Mouse (Mus musculus): ENCODE measurements at regions not wholly inside any gene's neighbourhood (a gene's known extent, or its start where the extent isn't known, plus 50 kb on each side); places are given as distances from the start of the nearest gene placed in this dataset.

DNA sequence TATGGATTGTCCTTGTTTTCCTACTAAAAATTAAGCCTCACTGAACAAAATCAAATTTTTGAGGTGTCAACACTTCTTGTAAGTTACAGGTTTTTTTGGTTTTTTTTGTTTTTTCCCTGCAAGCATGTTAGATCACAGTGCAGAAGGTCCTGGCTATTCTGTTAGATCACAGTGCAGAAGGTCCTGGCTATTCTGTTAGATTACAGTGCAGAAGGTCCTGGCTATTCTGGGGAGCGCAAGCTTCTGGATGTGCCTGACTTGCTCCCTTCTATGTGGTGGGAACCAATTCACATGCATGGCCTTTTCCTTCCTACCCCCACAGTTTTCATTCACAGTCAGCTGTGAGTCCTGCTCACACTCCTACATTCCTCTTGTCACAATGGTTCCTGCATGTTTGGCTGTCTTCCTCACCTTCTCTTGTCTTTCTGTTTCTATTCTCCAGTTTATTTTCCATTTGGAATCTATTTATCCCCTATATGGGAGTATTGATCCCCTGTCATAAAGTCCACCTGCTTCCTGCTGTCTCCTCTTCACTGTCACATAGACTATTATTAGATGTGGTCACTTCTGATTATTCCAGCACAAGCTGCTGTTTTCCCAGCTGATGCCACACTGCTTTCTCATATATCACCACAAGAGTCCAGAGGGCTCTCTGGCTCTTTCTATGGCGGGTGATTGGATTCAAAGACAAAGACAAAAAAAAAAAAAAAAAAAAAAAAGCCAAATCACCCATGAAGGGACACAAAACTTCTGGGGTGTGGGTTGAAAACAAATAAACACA lies 866.3 kb upstream of the Gm5150 start:
- WGBS = 76% methylated on average over 2 of the region's 2 CpGs
- Histone ChIP-seq H3K4me1 (no peaks in the 10 kb centered on the region), H3K27ac (no peak overlapping the region)

DNA sequence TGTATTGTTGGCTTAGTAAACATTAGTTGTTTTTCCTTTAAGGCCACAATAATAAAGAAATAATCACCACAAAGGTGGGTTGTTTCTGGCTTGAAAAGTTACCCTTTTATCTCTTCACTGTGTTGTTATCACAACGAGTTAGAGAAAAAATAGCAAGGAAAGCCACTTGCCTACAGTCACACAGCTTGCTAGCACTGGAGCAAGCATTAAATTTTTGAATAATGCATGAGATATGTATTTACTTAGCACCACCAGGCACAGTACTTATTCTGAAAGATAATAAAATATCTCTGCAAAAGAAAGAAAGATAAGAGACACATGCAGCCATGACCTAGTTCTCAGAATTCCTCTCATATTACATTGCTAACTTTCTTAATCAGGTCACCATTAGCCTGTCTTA lies 853.8 kb upstream of the Gm5150 start:
- WGBS = 57% methylated on average over 1 of the region's 1 CpGs
- Histone ChIP-seq H3K27me3 (replicated peaks) (no peaks in the 10 kb centered on the region), H3K27ac (no peak overlapping the region), H3K36me3 (no peaks in the 10 kb centered on the region), H3K4me2 (no peak overlapping the region), H3K4me1 (no peaks in the 10 kb centered on the region), H3K9ac (no peak overlapping the region), H3K9me3 (no peaks in the 10 kb centered on the region), H3K4me3 (replicated peaks) (no peak overlapping the region)
- no peak for ATAC-seq (ENCODE audit: insufficient read depth, low FRiP score, low read depth)

More for the DNA sequence above, 866.3 kb upstream of the Gm5150 start:
- ATAC-seq (ENCODE audit: insufficient read depth, low FRiP score, low read depth) = no peak
- no peaks in the 10 kb centered on the region for H3K27me3 ChIP-seq (replicated peaks)
- H3K36me3 ChIP-seq = no peaks in the 10 kb centered on the region
- H3K9me3 ChIP-seq = no peaks in the 10 kb centered on the region
- no peak overlapping the region for H3K4me3 ChIP-seq (replicated peaks)
- no peak overlapping the region for H3K4me2 ChIP-seq
- H3K9ac ChIP-seq = no peak overlapping the region

DNA sequence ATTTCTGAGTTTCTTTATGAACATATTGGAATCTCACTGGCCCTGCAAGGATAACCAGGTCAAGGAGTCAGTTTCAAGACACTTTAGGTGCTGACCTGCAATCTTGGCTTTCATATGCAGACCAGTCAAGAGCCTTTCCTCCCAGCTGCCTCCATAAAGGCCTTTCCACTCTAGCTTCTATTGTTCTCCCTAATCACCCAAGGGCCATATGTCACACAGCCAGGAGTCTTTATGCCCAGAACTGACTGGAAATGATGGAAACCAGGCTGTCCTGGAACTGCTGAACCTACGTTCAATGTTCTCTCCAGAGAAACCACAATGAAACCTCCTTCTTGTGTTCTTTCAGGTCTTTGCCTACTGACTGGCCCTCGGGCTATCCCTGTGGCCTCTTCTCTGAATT lies 852.7 kb upstream of the Gm5150 start:
- no peaks in the 10 kb centered on the region for H3K4me1 ChIP-seq
- no peaks in the 10 kb centered on the region for H3K36me3 ChIP-seq
- H3K27me3 ChIP-seq (replicated peaks) = no peaks in the 10 kb centered on the region
- no peaks in the 10 kb centered on the region for H3K9me3 ChIP-seq
- no peak for ATAC-seq (ENCODE audit: insufficient read depth, low FRiP score, low read depth)
- H3K9ac ChIP-seq = no peak overlapping the region
- WGBS = 71% methylated on average over 2 of the region's 2 CpGs
- no peak overlapping the region for H3K27ac ChIP-seq
- no peak overlapping the region for H3K4me2 ChIP-seq
- no peak overlapping the region for H3K4me3 ChIP-seq (replicated peaks)

DNA sequence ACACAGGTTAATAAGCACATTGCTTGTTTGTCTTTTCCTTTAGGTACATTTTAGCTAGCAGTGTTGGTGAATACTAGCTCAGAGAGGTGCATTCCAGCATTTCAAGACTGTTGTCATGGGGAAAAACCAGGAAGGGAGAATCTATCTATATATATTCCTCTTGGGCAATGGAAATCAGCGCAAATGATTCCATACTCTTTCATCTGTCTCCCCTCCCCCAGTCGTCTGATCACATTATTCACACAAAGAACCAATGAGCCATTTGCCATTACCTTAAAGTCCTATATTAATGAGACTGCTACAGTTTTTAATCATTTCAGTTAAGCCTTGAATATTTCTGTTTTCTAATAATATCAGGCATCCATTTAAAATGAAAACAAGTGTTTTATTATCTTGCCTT lies 849.0 kb upstream of the Gm5150 start:
- no peaks in the 10 kb centered on the region for H3K4me1 ChIP-seq
- no peaks in the 10 kb centered on the region for H3K9me3 ChIP-seq
- no peaks in the 10 kb centered on the region for H3K36me3 ChIP-seq
- H3K4me3 ChIP-seq (replicated peaks) = no peak overlapping the region
- no peaks in the 10 kb centered on the region for H3K27me3 ChIP-seq (replicated peaks)
- H3K4me2 ChIP-seq = no peak overlapping the region
- H3K27ac ChIP-seq = no peak overlapping the region
- 83% methylated on average over 2 of the region's 2 CpGs for WGBS
- no peak overlapping the region for H3K9ac ChIP-seq
- no peak for ATAC-seq (ENCODE audit: insufficient read depth, low FRiP score, low read depth)

DNA sequence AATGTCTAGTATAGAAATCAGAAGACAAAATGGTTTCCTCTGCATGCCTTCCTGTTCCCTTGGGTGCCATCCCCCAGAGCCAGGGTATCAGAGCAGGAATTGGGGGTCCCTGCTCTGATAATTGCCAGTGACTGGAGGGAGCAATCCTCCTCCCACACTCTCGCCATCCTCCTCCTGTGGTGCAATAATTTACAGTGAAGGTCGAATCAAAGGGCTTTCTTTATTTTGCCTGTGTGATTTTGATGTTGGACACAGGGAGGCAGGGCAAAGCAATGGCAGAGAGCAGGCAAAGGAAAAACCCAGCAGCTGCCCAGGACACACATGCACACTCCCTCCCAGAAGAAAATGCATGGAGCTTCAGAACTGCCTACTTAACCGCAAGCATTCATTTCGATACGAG lies 847.8 kb upstream of the Gm5150 start:
- WGBS = 59% methylated on average over 5 of the region's 5 CpGs
- no peak overlapping the region for H3K4me3 ChIP-seq (replicated peaks)
- H3K27me3 ChIP-seq (replicated peaks) = no peaks in the 10 kb centered on the region
- ATAC-seq (ENCODE audit: insufficient read depth, low FRiP score, low read depth) = no peak
- no peak overlapping the region for H3K27ac ChIP-seq
- no peaks in the 10 kb centered on the region for H3K36me3 ChIP-seq
- H3K4me2 ChIP-seq = no peak overlapping the region
- H3K4me1 ChIP-seq = no peaks in the 10 kb centered on the region
- H3K9me3 ChIP-seq = no peaks in the 10 kb centered on the region
- no peak overlapping the region for H3K9ac ChIP-seq

DNA sequence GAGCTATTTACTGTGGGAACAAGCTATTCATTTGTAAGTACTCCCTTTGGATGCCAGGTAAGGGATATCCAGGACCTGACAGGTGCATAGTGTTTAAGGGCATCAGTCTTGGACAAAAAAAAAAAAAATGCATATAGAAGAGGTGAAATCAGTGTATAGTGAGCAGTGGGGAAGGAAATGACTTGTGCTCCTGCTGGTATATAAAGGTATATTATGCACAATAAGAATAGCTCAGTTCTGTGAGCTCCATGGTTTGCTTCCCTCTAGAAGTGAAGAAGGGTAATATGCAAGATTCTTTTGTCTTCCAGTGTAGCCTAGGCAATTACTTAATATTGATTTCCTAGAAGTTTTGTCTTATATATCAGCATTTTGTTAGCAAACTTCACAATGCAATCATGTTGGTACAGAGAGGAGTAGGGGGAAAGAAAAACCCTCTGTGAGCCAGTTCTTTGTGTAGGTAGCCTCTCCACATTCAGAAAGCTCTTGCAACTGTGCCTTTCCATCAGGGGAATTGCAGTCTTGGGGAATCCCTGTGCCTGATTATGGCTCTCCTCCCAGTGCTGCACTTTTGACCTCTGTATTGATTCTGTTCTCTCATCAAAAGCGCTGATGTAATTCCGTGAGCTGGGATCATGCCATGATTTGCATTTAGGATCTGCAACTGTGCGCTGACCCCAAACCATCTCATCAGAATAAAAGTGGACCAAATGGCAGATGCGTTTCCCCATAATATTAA lies 840.7 kb upstream of the Gm5150 start:
- H3K4me1 ChIP-seq = no peaks in the 10 kb centered on the region
- H3K9me3 ChIP-seq = no peaks in the 10 kb centered on the region
- WGBS = 66% methylated on average over 4 of the region's 4 CpGs
- H3K4me2 ChIP-seq = no peak overlapping the region
- H3K9ac ChIP-seq = no peak overlapping the region
- no peaks in the 10 kb centered on the region for H3K27me3 ChIP-seq (replicated peaks)
- no peak overlapping the region for H3K4me3 ChIP-seq (replicated peaks)
- H3K27ac ChIP-seq = no peak overlapping the region
- H3K36me3 ChIP-seq = no peaks in the 10 kb centered on the region
- no peak for ATAC-seq (ENCODE audit: insufficient read depth, low FRiP score, low read depth)

DNA sequence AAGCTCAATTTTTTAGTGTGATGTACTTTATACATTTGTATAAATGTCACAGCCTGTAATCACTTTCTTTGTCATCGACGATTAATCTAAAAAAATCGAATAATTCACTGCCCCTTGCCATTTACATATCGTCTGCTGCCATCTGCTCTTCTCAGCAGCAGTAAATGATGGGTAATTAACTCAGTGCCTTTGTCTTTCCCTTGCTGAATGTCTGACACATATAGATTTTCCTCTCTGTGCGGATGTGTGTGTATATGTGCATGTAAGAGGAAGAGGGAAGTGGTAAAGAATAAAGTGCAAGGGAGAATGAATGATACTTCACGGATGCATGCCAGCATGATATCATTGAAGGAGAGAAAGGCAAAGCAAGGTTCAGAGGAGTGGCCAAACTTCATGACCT lies 814.3 kb upstream of the Gm5150 start:
- Histone ChIP-seq H3K4me3 (replicated peaks) (no peak overlapping the region), H3K27ac (no peak overlapping the region), H3K9ac (no peak overlapping the region), H3K4me2 (no peak overlapping the region), H3K9me3 (no peaks in the 10 kb centered on the region), H3K4me1 (no peaks in the 10 kb centered on the region), H3K27me3 (replicated peaks) (no peaks in the 10 kb centered on the region), H3K36me3 (no peaks in the 10 kb centered on the region)
- WGBS = 80% methylated on average over 6 of the region's 6 CpGs
- ATAC-seq (ENCODE audit: insufficient read depth, low FRiP score, low read depth) = no peak

DNA sequence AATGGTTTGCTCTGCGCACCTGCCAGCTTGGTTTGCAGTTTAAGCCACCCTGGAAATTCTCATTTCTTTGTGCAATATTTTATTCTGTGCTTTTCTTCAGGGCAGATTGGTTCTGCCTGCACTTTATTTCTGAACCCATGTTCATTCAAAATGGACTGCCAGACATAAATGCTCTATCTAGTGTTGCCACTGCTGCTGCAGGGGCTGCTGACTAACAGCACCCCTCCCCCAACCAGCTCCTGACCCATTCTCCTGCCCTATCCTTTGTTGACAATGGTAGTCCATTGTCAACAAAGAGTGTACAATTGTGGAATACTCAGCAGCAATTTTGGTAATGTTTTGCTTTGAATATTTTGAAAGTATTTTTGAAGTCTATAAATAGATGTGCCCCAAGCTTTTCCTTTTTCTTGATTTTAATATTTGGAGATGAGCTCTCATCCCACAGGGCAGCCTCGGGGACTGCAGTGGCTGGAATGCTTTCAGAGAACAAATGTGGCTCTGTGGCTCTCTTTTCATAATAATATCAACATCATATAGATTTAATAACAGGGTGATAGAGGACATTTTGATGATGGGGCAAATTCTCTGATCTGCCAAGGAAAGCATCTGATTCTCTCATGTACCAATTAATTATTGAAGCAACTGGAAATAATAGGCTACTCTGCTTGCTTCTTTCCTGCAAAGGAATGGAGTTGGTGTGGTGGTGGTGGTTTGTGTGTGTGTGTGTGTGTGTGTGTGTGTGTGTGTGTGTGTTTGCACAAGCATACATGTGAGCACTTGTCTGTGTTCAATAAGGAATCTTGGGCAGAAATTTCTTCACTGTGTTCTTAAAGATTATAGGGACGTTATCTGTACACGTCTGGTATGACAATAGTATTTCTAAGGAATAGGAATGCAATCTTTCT lies 813.2 kb upstream of the Gm5150 start:
- Histone ChIP-seq H3K4me3 (replicated peaks) (no peak overlapping the region), H3K9ac (no peak overlapping the region), H3K9me3 (no peaks in the 10 kb centered on the region), H3K4me2 (no peak overlapping the region), H3K4me1 (no peaks in the 10 kb centered on the region), H3K36me3 (no peaks in the 10 kb centered on the region), H3K27ac (no peak overlapping the region), H3K27me3 (replicated peaks) (no peaks in the 10 kb centered on the region)
- ATAC-seq (ENCODE audit: insufficient read depth, low FRiP score, low read depth) = no peak
- 66% methylated on average over 4 of the region's 4 CpGs for WGBS

DNA sequence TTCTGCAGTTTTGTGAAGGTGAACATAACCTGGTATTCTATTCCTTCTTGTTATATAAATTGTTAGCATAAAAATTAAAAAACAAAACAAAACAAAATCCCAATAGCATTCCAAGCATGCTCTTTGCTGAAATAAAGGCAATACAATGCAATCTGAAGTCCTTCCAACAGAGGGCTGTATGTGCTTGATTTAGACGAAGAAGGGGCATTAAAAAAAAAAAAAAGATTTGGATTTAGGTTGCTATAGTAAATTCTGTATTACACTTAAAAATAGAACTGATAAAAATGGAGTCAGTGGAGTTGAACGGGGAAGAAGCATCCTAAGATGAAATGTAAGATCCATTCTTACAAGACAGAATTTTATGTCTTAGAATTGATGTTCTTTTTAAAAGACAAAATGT lies 810.6 kb upstream of the Gm5150 start:
- no peak overlapping the region for H3K27ac ChIP-seq
- no peaks in the 10 kb centered on the region for H3K36me3 ChIP-seq
- H3K9ac ChIP-seq = no peak overlapping the region
- H3K27me3 ChIP-seq (replicated peaks) = no peaks in the 10 kb centered on the region
- H3K9me3 ChIP-seq = no peaks in the 10 kb centered on the region
- H3K4me2 ChIP-seq = no peak overlapping the region
- H3K4me1 ChIP-seq = no peaks in the 10 kb centered on the region
- H3K4me3 ChIP-seq (replicated peaks) = no peak overlapping the region
- no peak for ATAC-seq (ENCODE audit: insufficient read depth, low FRiP score, low read depth)
- 36% methylated on average over 2 of the region's 2 CpGs for WGBS

DNA sequence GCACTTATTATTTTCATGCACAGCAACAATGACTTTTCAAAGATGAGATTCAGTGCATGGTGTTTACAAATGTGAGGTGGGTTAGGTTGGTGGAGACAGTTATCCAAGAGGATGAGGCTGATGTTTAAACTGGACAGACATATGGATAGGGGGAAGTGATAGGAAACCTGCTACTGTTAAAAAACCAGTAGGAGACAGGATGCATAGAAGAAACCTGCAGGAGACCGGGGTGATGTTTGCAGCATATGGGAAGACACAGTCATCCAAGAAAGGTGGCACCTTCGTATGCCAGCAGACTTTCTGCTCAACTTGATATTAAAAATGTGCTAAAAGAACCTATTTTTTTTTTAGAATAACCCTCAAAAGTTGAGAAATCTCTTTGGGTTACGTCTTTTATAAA lies 809.9 kb upstream of the Gm5150 start:
- ATAC-seq (ENCODE audit: insufficient read depth, low FRiP score, low read depth) = no peak
- H3K9ac ChIP-seq = no peak overlapping the region
- no peak overlapping the region for H3K4me2 ChIP-seq
- H3K27me3 ChIP-seq (replicated peaks) = no peaks in the 10 kb centered on the region
- no peaks in the 10 kb centered on the region for H3K4me1 ChIP-seq
- H3K9me3 ChIP-seq = no peaks in the 10 kb centered on the region
- 62% methylated on average over 3 of the region's 3 CpGs for WGBS
- H3K36me3 ChIP-seq = no peaks in the 10 kb centered on the region
- no peak overlapping the region for H3K4me3 ChIP-seq (replicated peaks)
- H3K27ac ChIP-seq = no peak overlapping the region

DNA sequence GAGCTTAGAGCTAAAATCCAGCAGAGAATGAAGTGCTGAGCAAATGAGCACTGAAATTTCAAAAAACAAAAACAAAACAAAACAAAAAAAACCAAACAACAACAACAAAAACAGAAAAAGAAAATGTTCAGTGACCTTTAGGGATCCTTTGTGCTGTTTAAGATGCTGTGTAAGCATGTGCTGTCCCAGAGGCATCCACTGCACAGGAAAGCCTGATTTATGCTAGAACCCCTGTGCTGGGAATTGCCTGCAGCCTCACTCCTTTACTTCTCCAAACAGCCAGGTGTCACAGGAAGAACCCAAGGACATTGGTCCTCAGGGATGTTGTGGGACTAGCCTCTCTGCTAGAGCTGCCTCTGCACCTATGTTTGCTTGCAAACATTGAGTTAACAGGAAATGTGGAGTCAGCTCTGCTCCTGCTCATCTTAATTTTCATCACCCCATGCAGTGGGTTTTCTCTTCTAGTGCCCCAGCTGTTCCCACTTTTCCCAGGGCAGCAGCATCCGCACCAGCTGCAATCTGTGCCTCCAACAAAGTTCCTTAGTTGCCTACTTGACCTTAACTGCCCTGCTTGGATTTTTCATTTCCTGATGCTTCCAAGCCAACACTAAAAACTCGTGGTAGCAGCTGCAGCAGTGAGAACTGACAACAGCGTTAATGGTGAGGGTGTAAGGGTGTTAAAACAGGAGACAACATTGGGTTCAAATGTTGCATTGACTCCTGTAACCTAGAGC lies 804.8 kb upstream of the Gm5150 start:
- Histone ChIP-seq H3K4me1 (no peaks in the 10 kb centered on the region), H3K4me3 (replicated peaks) (no peak overlapping the region), H3K9me3 (no peaks in the 10 kb centered on the region), H3K36me3 (no peaks in the 10 kb centered on the region), H3K27me3 (replicated peaks) (no peaks in the 10 kb centered on the region), H3K9ac (no peak overlapping the region), H3K4me2 (no peak overlapping the region), H3K27ac (no peak overlapping the region)
- ATAC-seq (ENCODE audit: insufficient read depth, low FRiP score, low read depth) = no peak
- 36% methylated on average over 3 of the region's 3 CpGs for WGBS
